Mouse (Mus musculus) spleen, adult 12 weeks (tissue): Measurements from ENCODE around the gene Stk17b.

Source experiments
- DNase-seq: peaks from one replicate; pipeline ENCODE4 v3.0.0; 2022; ENCODE audit warnings: low spot score

Gene Stk17b

GRCm38 (mm10) chr1:53784721-53785418 lies at the start of gene Stk17b:
Gene Stk17b (minus strand): TSS chr1:53785224.
- peak; percentile 83 for DNase-seq

- DNase-seq, result no peak
These were observed 45.3 kb upstream of the Stk17b start for GRCm38 (mm10) chr1:53830286-53830685.

DNA sequence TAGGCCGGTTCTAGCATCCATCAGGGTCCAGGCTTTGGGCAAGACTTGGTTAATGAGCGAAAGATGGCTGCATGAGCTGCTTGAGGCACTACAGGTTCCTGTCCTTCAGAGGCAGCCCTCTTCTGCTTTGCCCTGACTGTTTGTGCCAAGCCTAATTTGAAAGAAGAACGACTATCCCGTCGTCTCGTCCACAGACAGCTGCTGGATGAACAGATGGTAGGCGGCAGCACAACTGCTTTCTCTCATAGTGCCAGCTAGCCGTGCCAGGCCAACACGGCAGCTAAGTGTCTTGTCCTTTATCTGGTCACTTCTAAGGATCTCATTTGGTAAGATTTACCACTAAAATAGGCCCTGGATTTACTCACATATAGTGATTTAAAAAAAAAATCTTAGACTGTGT lies 44.1 kb upstream of the Stk17b start:
- DNase-seq, result no peak

DNA sequence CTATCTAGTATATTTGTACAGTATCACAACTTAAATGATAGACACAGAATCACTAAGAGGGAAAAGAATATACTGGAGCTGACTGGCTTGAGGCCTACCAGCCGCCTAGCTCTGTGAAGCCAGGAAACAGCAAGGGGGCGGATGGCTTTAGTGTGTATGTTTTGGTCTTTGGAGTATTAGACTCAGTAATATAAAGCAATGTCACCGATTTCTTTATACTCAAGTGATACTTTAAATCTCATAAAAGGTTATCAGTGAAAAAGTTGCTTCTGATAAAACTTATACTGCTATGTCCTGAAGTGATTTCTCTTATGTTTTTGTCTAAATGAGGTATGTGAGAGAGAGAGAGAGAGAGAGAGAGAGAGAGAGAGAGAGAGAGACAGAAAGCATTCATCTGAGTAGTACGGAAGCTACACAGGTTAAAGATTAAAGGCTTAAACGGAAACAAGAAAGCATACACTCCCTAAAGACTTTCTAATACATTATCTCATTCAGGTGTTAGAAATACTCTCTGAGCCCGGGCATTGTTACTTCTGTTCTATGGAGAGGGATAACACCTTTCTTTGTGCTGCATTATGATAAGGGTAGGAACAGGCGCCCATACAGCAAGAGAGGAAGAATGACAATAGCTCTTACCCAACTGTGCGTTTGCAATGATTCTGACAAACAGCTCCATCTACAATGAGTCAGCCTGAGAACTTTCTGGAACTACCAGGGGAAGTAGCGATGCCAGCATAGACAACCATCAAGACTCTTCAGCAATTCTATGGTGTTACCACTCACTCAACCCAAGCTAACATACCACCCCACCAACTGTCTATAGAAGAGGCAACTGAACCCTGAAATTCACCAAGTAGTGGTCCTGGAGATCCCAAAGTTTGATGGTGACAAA lies 39.7 kb upstream of the Stk17b start:
- DNase-seq, result no peak

- DNase-seq, result peak; percentile 36
These were observed 38.8 kb upstream of the Stk17b start for GRCm38 (mm10) chr1:53823687-53824445.

GRCm38 (mm10) chr1:53821983-53822382 lies 37.0 kb upstream of the Stk17b start:
- DNase-seq, result no peak

GRCm38 (mm10) chr1:53820041-53820632 lies 35.1 kb upstream of the Stk17b start:
- DNase-seq, result no peak

DNA sequence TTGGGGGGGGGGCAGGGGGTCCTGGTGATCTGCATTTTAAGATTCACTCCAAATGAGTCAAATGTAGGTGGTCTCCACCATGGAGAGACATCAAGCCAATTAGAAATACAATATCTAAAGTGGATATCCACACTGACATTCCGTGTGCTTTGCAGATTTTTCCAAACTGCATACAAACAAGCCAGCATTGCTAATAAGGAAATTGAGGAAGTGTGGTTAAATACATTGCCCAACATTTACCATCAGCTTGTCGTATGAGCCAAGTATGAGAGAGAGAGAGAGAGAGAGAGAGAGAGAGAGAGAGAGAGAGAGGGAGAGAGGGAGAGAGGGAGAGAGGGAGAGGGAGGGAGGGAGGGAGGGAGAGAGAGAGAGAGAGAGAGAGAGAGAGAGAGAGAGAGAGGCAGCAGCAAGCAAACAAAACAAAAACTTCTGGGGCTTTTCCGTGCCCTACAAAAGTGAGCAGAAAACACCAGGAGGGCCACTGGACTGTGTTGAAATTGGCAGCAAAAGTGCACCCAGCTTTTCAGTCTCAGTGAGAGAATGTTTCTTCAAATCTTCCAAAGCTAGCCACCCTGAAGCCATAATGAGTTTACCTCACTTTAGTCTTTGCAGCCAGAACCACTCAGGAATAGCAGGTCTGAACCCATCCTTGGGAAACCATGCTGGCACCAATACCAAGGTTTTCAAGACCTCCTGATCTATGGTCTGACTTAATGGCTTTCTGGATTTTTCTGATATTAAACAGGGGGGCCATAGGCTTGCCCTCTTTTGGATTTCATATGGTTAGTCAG lies 33.2 kb upstream of the Stk17b start:
- DNase-seq, result no peak

DNA sequence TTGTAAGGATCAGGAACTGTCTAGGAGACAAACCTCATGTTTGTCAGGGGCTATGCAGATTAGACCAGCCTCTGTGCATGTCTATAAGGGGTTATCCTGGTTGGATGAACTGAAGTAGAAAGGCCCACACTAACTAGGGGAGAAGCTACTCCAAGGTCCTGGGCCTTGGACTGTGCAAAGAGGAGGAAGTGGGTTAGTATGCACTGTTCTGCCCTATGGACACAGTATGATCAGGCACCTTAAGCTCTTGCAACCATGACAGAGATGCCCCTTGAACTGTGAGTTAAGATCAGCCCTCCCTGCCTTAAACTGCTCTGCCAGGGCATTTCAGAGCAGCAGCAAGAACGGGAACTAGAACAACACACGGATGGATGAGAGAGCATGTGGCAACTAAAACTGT lies 31.3 kb upstream of the Stk17b start:
- DNase-seq, result no peak

GRCm38 (mm10) chr1:53814077-53814705 lies 29.2 kb upstream of the Stk17b start:
- DNase-seq, result no peak

- no peak for DNase-seq
These were observed 26.9 kb upstream of the Stk17b start for GRCm38 (mm10) chr1:53811919-53812318.

DNA sequence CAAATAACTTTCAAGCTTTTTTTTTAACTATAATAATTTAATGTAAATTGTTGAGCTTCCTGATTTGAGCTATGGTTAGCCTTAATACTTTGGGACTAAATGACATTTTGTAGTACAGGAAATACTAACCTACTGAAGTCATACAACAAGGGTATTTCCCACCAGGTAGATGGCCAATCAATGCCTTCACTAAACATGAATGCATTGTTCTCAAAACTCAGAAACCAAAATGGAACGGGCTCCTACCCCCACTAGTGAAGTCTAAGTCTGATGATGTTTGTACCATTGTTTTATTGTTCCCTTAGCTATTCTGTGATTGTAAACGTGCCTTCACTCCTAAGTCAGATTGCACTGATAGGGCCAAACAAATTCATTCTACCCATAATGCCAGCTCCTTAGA lies 23.2 kb upstream of the Stk17b start:
- DNase-seq, result no peak

GRCm38 (mm10) chr1:53797811-53798210 lies 12.8 kb upstream of the Stk17b start:
- no peak for DNase-seq

DNA sequence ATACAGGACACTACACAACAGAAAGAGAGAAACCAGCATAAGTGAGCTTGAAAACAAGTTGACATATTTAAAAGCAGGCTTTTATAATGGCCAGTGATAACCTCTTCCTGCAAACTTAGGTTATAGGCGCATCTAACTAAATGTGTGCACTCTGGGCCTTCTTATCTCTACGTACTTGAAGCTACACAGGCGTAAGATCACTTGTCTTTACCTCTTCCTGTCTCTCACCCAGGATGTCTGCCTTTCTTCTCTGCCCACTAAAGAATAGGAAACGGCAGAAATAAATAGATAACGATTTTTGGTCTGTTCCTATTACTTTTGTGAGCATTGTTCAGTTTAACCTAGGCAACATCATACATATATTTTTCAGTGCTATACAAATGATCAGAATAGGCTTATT lies 12.1 kb upstream of the Stk17b start:
- no peak for DNase-seq

- no peak for DNase-seq
These were observed 11.2 kb upstream of the Stk17b start for GRCm38 (mm10) chr1:53796271-53796670.

DNA sequence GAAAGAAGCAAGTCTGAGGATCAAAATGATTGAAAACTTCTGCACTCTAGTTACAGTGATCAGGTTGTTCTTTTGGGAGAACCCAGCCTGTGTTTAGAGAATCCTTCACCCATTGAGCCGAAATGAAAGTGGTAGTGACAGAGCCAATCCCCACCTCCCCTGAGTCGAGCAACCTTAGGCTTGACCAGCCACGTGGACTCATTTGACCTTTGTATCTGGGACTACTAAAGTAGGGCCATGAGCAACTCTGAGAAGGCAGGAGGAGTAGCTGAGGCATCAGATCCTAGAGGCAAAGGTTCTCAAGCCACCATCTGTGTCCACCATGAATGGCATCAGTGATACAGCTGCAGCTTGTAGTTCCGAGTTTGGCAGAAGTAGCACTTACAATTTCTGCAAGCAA lies 10.6 kb upstream of the Stk17b start:
- DNase-seq, result no peak

- no peak for DNase-seq
These were observed 10.1 kb upstream of the Stk17b start for GRCm38 (mm10) chr1:53795081-53795480.

GRCm38 (mm10) chr1:53794279-53794678 lies 9.3 kb upstream of the Stk17b start:
- no peak for DNase-seq

- DNase-seq, result peak; percentile 63
These were observed 6.3 kb upstream of the Stk17b start for GRCm38 (mm10) chr1:53791343-53791742.

GRCm38 (mm10) chr1:53784291-53784720 lies 718 bp downstream of the Stk17b start:
- peak; percentile 71 for DNase-seq

GRCm38 (mm10) chr1:53782956-53783355 lies 2.1 kb downstream of the Stk17b start:
- no peak for DNase-seq
